Mouse (Mus musculus): ENCODE measurements around the gene Adgrf4. TPM values are rescaled to one million over a fixed set of nuclear protein-coding genes. Genes with fewer than 3 reads are reported as not detected.

The Adgrf4 gene
- polyA plus RNA-seq, 1 experiment from 2014 or later: not detected

Other genes with a start within 250 kb of the Adgrf4 start
- gene Opn5, start 80.9 kb downstream of the Adgrf4 start, polyA plus RNA-seq (2014; fragmentation: Nextera tagmentation; extraction: Ambion mirVana): not detected in 2 replicates
- gene Adgrf2, start 49.9 kb upstream of the Adgrf4 start, polyA plus RNA-seq (2014; fragmentation: Nextera tagmentation; extraction: Ambion mirVana): 0.07 TPM in 1 of 2 replicates, not detected in the other
- 12.8 and 14.3 TPM in 2 replicates for gene Cd2ap, start 184.4 kb upstream of the Adgrf4 start, polyA plus RNA-seq (2014; fragmentation: Nextera tagmentation; extraction: Ambion mirVana)